Mouse (Mus musculus): ENCODE results near the gene Crot. TPM values are rescaled to one million over a fixed set of nuclear protein-coding genes. Genes with fewer than 3 reads are reported as not detected.
"Not testable (repeated sequence)": the region's sequence is repeated elsewhere in the genome, so short reads cannot be mapped to it uniquely, and the experiment has no call there.

Gene Crot
- polyA plus RNA-seq, 1 experiment from 2014 or later = 33.9 TPM

GRCm38 (mm10) chr5:8943836-8944235 lies 53.3 kb downstream of the Crot start:
- H3K4me3 ChIP-seq (ENCODE audit: low read depth, low read length) = no peak overlapping the region
- no peak for ATAC-seq (replicated peaks; ENCODE audit: low FRiP score)
- WGBS = 82% methylated on average over 3 of the region's 3 CpGs

GRCm38 (mm10) chr5:8941266-8941665 lies 55.9 kb downstream of the Crot start:
- not testable (repeated sequence) for H3K36me3 ChIP-seq (ENCODE audit: control insufficient read depth, insufficient read depth, low read length); H3K4me2 ChIP-seq (ENCODE audit: low read depth, low read length, severe bottlenecking); ATAC-seq (replicated peaks; ENCODE audit: low FRiP score); H3K4me3 ChIP-seq (ENCODE audit: low read depth, low read length); DNase-seq (ENCODE audit: low spot score); H3K27me3 ChIP-seq (ENCODE audit: control insufficient read depth, insufficient read depth, low read length); H3K9ac ChIP-seq (ENCODE audit: low read length); H3K4me1 ChIP-seq (replicated peaks; ENCODE audit: control insufficient read depth, insufficient read depth, low read length); H3K27ac ChIP-seq (ENCODE audit: low read depth, low read length); H3K9me3 ChIP-seq (ENCODE audit: control insufficient read depth, low read length)
- no CpG with 5 or more reads among the region's 1 CpGs for WGBS

More at GRCm38 (mm10) chr5:8943836-8944235, 53.3 kb downstream of the Crot start:
- H3K36me3 ChIP-seq (ENCODE audit: control insufficient read depth, insufficient read depth, low read length) = no peaks in the 10 kb centered on the region
- H3K4me1 ChIP-seq (replicated peaks; ENCODE audit: control insufficient read depth, insufficient read depth, low read length) = no peaks in the 10 kb centered on the region
- no peaks in the 10 kb centered on the region for H3K27me3 ChIP-seq (ENCODE audit: control insufficient read depth, insufficient read depth, low read length)
- H3K9me3 ChIP-seq (ENCODE audit: control insufficient read depth, low read length) = no peaks in the 10 kb centered on the region
- no peak overlapping the region for H3K27ac ChIP-seq (ENCODE audit: low read depth, low read length)
- DNase-seq (ENCODE audit: low spot score) = no peak
- no peak overlapping the region for H3K9ac ChIP-seq (ENCODE audit: low read length)
- no peak overlapping the region for H3K4me2 ChIP-seq (ENCODE audit: low read depth, low read length, severe bottlenecking)

GRCm38 (mm10) chr5:8937965-8938364 lies 59.2 kb downstream of the Crot start:
- ATAC-seq (replicated peaks; ENCODE audit: low FRiP score) (no peak), DNase-seq (ENCODE audit: low spot score) (no peak)
- H3K36me3 ChIP-seq (ENCODE audit: control insufficient read depth, insufficient read depth, low read length) = no peaks in the 10 kb centered on the region
- H3K4me3 ChIP-seq (ENCODE audit: low read depth, low read length) = no peak overlapping the region
- H3K9ac ChIP-seq (ENCODE audit: low read length) = no peak overlapping the region
- no peaks in the 10 kb centered on the region for H3K4me1 ChIP-seq (replicated peaks; ENCODE audit: control insufficient read depth, insufficient read depth, low read length)
- no peak overlapping the region for H3K27ac ChIP-seq (ENCODE audit: low read depth, low read length)
- no peak overlapping the region for H3K4me2 ChIP-seq (ENCODE audit: low read depth, low read length, severe bottlenecking)
- H3K27me3 ChIP-seq (ENCODE audit: control insufficient read depth, insufficient read depth, low read length) = no peaks in the 10 kb centered on the region
- 94% methylated on average over 7 of the region's 7 CpGs for WGBS
- H3K9me3 ChIP-seq (ENCODE audit: control insufficient read depth, low read length) = no peaks in the 10 kb centered on the region

GRCm38 (mm10) chr5:8928440-8928839 lies 68.7 kb downstream of the Crot start:
- Histone ChIP-seq H3K9ac (ENCODE audit: low read length) (no peak overlapping the region), H3K36me3 (ENCODE audit: control insufficient read depth, insufficient read depth, low read length) (no peaks in the 10 kb centered on the region), H3K9me3 (ENCODE audit: control insufficient read depth, low read length) (peaks cover 3% of the 10 kb centered on the region; the same call in 1 of the 2 replicates), H3K4me3 (ENCODE audit: low read depth, low read length) (no peak overlapping the region), H3K4me1 (replicated peaks; ENCODE audit: control insufficient read depth, insufficient read depth, low read length) (no peaks in the 10 kb centered on the region), H3K27ac (ENCODE audit: low read depth, low read length) (no peak overlapping the region), H3K27me3 (ENCODE audit: control insufficient read depth, insufficient read depth, low read length) (no peaks in the 10 kb centered on the region), H3K4me2 (ENCODE audit: low read depth, low read length, severe bottlenecking) (no peak overlapping the region)
- no peak for ATAC-seq (replicated peaks; ENCODE audit: low FRiP score)
- DNase-seq (ENCODE audit: low spot score) = no peak
- WGBS = 91% methylated on average over 9 of the region's 9 CpGs

GRCm38 (mm10) chr5:8917069-8917468 lies 80.1 kb downstream of the Crot start:
- no peak overlapping the region for H3K27ac ChIP-seq (ENCODE audit: low read depth, low read length)
- DNase-seq (ENCODE audit: low spot score) = no peak
- H3K9ac ChIP-seq (ENCODE audit: low read length) = no peak overlapping the region
- H3K27me3 ChIP-seq (ENCODE audit: control insufficient read depth, insufficient read depth, low read length) = no peaks in the 10 kb centered on the region
- H3K9me3 ChIP-seq (ENCODE audit: control insufficient read depth, low read length) = no peaks in the 10 kb centered on the region
- H3K4me3 ChIP-seq (ENCODE audit: low read depth, low read length) = no peak overlapping the region
- no peak for ATAC-seq (replicated peaks; ENCODE audit: low FRiP score)
- 83% methylated on average over 6 of the region's 6 CpGs for WGBS
- H3K4me2 ChIP-seq (ENCODE audit: low read depth, low read length, severe bottlenecking) = no peak overlapping the region
- no peaks in the 10 kb centered on the region for H3K4me1 ChIP-seq (replicated peaks; ENCODE audit: control insufficient read depth, insufficient read depth, low read length)
- no peaks in the 10 kb centered on the region for H3K36me3 ChIP-seq (ENCODE audit: control insufficient read depth, insufficient read depth, low read length)

GRCm38 (mm10) chr5:8916400-8916799 lies 80.7 kb downstream of the Crot start:
- DNase-seq (ENCODE audit: low spot score) (no peak), ATAC-seq (replicated peaks; ENCODE audit: low FRiP score) (no peak)
- Histone ChIP-seq H3K4me2 (ENCODE audit: low read depth, low read length, severe bottlenecking) (no peak overlapping the region), H3K4me1 (replicated peaks; ENCODE audit: control insufficient read depth, insufficient read depth, low read length) (no peaks in the 10 kb centered on the region), H3K27ac (ENCODE audit: low read depth, low read length) (no peak overlapping the region), H3K4me3 (ENCODE audit: low read depth, low read length) (no peak overlapping the region), H3K9me3 (ENCODE audit: control insufficient read depth, low read length) (no peaks in the 10 kb centered on the region), H3K9ac (ENCODE audit: low read length) (no peak overlapping the region), H3K27me3 (ENCODE audit: control insufficient read depth, insufficient read depth, low read length) (no peaks in the 10 kb centered on the region), H3K36me3 (ENCODE audit: control insufficient read depth, insufficient read depth, low read length) (no peaks in the 10 kb centered on the region)
- 90% methylated on average over 2 of the region's 2 CpGs for WGBS

Other genes with a start within 250 kb of the Crot start
- 0.97 and 1.4 TPM in 2 replicates for gene Abcb1b, start 199.2 kb downstream of the Crot start, polyA plus RNA-seq (2014; fragmentation: Nextera tagmentation; extraction: Ambion mirVana)
- 0.67 and 0.88 TPM in 2 replicates for gene Abcb4, start 103.6 kb downstream of the Crot start, polyA plus RNA-seq (2014; fragmentation: Nextera tagmentation; extraction: Ambion mirVana)
- 24.2 and 32.1 TPM in 2 replicates for gene Tmem243, start 103.3 kb upstream of the Crot start, polyA plus RNA-seq (2014; fragmentation: Nextera tagmentation; extraction: Ambion mirVana)
- gene Dmtf1, start 164.5 kb upstream of the Crot start, polyA plus RNA-seq (2014; fragmentation: Nextera tagmentation; extraction: Ambion mirVana) = 70.5 and 76.8 TPM in 2 replicates